Mouse (Mus musculus) C2C12 (cell line): ENCODE data around the gene Gm20388.

Source experiments
- CTCF ChIP-seq: IDR thresholded peaks from one replicate; pipeline ENCODE4 v1.5.1; 2011; ENCODE audit not compliant: control insufficient read depth, insufficient read depth, insufficient read length
- FOSL1 ChIP-seq: IDR thresholded peaks from one replicate; pipeline ENCODE4 v1.8.0; 2011; ENCODE audit warnings: mild to moderate bottlenecking, low read length; ENCODE audit not compliant: poor library complexity, insufficient read depth, severe bottlenecking
- MAX ChIP-seq: IDR thresholded peaks from one replicate; pipeline ENCODE4 v1.6.1; 2011; ENCODE audit warnings: mild to moderate bottlenecking, control low read depth
- MYOD1 ChIP-seq: IDR thresholded peaks from one replicate; pipeline ENCODE4 v1.6.1; 2011; ENCODE audit warnings: low read depth; ENCODE audit not compliant: control insufficient read depth, insufficient read length
- USF1 ChIP-seq: IDR thresholded peaks from one replicate; pipeline ENCODE4 v1.6.1; 2011; ENCODE audit warnings: low read depth, mild to moderate bottlenecking, control low read depth, moderate library complexity

GRCm38 (mm10) chr8:124311111-124311510 lies 4400.5 kb downstream of the Gm20388 start:
- TF ChIP-seq CTCF (no peak), USF1 (no peak), FOSL1 (no peak), MAX (no peak), MYOD1 (no peak)
